Mouse (Mus musculus) myocyte (in vitro differentiated cells): Measurements from ENCODE around the gene Cd19.

Experiments
- CEBPB ChIP-seq: IDR thresholded peaks from 2 replicates; pipeline ENCODE4 v1.6.1; 2011; ENCODE audit warnings: mild to moderate bottlenecking, moderate library complexity; ENCODE audit not compliant: poor library complexity, insufficient read depth, severe bottlenecking
- E2F4 ChIP-seq: IDR thresholded peaks from one replicate; pipeline ENCODE4 v1.6.1; 2011; ENCODE audit warnings: mild to moderate bottlenecking, control low read depth, moderate library complexity; ENCODE audit not compliant: insufficient read depth
- MAX ChIP-seq: IDR thresholded peaks from one replicate; pipeline ENCODE4 v1.6.1; 2011; ENCODE audit warnings: low read depth, mild to moderate bottlenecking, control low read depth
- MYOD1 ChIP-seq, 3 experiments: IDR thresholded peaks; one replicate each; pipeline ENCODE4 v1.6.1; 2011; ENCODE audit warnings: control low read depth in 2 of 3, low read depth in 2 of 3, mild to moderate bottlenecking in 2 of 3, moderate library complexity in 1 of 3; ENCODE audit not compliant: insufficient read length in 2 of 3, control insufficient read depth in 1 of 3
- MYOG ChIP-seq, 3 experiments: IDR thresholded peaks; one replicate each; pipeline ENCODE4 v1.6.1; 2011; ENCODE audit warnings: control low read depth in 2 of 3, low read depth in 2 of 3, mild to moderate bottlenecking in 2 of 3; ENCODE audit not compliant: insufficient read length in 2 of 3, control insufficient read depth in 1 of 3, insufficient read depth in 1 of 3
- POLR2A ChIP-seq: IDR thresholded peaks from one replicate; pipeline ENCODE4 v1.6.1; 2011; ENCODE audit warnings: low read depth, mild to moderate bottlenecking, control low read depth, moderate library complexity; ENCODE audit not compliant: insufficient read length
- POLR2AphosphoS2 ChIP-seq: IDR thresholded peaks from one replicate; pipeline ENCODE4 v1.6.1; 2011; ENCODE audit warnings: low read depth, control low read depth; ENCODE audit not compliant: insufficient read length
- SRF ChIP-seq: IDR thresholded peaks from one replicate; pipeline ENCODE4 v1.6.1; 2011; ENCODE audit warnings: low read depth; ENCODE audit not compliant: control insufficient read depth, insufficient read length
- TCF12 ChIP-seq: IDR thresholded peaks from one replicate; pipeline ENCODE4 v1.6.1; 2011; ENCODE audit warnings: mild to moderate bottlenecking, control low read depth; ENCODE audit not compliant: poor library complexity, insufficient read depth, severe bottlenecking
- TCF3 ChIP-seq: IDR thresholded peaks from one replicate; pipeline ENCODE4 v1.6.1; 2011; ENCODE audit warnings: low read depth, control low read depth; ENCODE audit not compliant: insufficient read length
- USF1 ChIP-seq: IDR thresholded peaks from one replicate; pipeline ENCODE4 v1.6.1; 2011; ENCODE audit warnings: low read depth, mild to moderate bottlenecking, control low read depth, moderate library complexity

DNA sequence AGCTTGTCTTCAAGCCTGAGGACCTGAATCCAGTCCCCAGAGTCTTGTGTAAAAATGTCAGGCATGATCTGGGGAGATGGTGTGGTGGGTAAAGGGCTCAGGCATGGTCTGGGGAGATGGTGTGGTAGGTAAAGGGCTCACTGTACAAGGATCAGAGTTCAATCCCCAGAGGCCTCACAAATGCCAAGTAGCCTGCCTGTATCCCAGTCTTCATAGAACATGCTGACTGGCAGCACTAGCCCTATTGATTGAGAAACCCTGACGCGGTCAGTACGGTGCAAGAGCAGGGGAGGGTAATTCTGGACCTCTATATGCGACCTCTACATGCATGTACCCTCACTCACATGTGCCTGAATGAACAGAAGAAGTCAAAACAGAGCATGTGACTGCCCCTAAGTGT lies 2.9 kb upstream of the Cd19 start:
- TF ChIP-seq MAX (no peak), E2F4 (no peak), POLR2A (no peak), CEBPB (no peak), TCF12 (no peak), TCF3 (no peak), MYOG (IDR thresholded peaks at IDR 0.05; ENCODE audit: control insufficient read depth in 1 of 3, insufficient read depth in 1 of 3, insufficient read length in 2 of 3, low read depth in 2 of 3) (no peak), MYOD1 (IDR thresholded peaks at IDR 0.05; ENCODE audit: control insufficient read depth in 1 of 3, insufficient read length in 2 of 3, low read depth in 2 of 3) (no peak), USF1 (no peak), SRF (no peak), POLR2AphosphoS2 (no peak)
